Mouse (Mus musculus) thymus, postnatal 4 days (tissue): ENCODE data around the gene C9.

Experiments
- DNase-seq: peaks from one replicate; pipeline ENCODE4 v3.0.0; 2021

The C9 gene

GRCm38 (mm10) chr15:6492386-6492785, 47.3 kb downstream of the C9 start:
- DNase-seq, result no peak

DNA sequence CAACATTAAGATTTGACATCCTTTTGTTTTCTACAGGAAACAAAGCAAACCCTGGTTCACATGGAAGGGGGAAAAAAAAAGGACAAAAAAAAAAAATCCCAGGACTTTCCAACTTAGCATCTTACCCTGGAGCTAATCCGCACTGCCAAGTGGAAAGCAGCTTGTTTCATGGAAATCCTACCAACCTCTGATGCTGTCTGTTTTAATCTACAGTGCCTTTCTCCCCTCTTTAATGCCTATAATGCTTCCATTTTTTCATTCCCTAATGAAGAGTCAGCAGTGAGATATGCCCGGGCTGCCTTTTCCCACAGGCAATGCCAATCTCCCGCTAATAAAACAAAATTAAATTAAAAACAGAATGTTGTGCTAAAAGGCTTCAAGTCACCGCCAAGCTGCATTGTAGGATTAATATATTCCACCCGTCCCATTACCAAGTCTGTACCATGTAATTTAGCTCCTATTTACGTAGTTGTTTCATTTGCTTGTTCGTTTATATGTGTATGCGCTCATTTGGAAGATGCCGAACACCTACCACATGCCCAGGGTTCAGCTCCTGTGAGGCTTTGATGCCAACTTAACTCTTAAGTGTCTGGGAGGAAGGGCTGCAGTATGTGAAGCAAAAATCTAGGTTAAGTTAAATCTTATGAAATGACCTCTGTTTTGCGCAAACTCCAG, 53.4 kb downstream of the C9 start:
- DNase-seq, result no peak

DNA sequence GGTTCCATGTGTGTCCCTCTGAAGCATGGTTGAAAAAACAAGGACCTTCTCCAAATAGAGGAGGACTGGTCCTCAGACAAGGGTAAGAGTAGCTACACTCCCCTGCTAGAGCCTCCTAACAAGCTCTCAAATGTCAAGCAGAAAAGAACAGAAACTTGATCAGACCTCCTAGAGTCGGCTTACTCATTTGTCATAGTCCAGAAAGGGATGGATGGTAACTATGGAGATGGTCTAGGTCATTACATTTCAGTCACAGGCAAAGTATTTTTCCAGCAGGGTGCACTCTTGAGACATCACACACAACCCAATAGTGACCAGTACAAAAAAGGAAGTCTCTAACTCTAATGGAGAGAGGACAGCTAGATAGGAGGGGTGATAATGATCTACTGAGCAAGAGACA, 55.7 kb downstream of the C9 start:
- DNase-seq, result no peak

GRCm38 (mm10) chr15:6517525-6517924, 72.4 kb downstream of the C9 start:
- DNase-seq, result no peak

- DNase-seq, result no peak
Measured at GRCm38 (mm10) chr15:6519417-6520255, 74.5 kb downstream of the C9 start.

GRCm38 (mm10) chr15:6520505-6521155, 75.5 kb downstream of the C9 start:
- no peak for DNase-seq

DNA sequence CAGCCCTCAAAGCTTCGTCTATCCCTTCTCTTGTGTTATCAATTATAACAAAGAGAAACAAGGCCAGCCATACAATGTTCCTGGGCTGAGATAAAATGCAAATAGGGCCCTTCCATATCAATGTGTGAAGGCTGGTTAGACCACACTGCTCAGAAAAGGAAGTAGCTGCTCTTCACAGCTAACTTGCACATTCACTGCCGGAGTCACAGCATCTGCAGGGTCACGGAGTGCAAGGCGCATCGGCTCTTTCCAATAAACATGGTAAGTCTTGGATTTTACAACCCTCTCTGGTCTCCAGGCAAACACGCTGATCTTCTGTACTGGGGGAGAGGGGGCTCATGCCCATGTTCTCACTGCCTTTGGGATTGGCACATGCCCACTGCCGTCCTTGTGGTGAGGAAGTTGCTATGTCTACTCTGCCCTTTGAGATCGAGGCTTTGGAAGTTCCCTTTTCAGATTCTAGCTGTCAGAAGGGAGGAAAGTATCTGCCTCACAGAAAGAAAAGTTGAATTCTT, 77.6 kb downstream of the C9 start, which contains the start of gene Fyb:
Gene Fyb, plus strand, starts transcription at position 201 of the 515 bp plus-strand sequence.
- DNase-seq, result peak; percentile 35

DNA sequence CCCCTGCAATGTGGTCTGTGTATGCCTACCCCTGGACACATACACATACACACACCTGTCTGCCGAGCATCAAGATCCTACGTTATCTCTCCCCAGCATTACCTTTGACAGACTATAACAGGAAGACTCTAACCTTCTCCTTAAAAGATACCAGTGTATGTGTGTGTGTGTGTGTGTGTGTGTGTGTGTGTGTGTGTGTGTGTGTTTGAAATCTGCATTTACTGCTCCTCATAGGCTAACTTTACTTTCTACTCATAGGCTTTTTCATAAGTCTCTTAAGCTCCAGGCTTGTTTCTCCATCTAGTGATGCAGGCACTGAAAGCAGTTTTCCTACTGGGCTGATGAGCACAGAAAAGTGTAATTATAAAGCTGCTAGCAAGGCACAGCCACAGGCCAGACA, 79.7 kb downstream of the C9 start:
- DNase-seq, result no peak

GRCm38 (mm10) chr15:6525386-6525785, 80.3 kb downstream of the C9 start:
- no peak for DNase-seq

DNA sequence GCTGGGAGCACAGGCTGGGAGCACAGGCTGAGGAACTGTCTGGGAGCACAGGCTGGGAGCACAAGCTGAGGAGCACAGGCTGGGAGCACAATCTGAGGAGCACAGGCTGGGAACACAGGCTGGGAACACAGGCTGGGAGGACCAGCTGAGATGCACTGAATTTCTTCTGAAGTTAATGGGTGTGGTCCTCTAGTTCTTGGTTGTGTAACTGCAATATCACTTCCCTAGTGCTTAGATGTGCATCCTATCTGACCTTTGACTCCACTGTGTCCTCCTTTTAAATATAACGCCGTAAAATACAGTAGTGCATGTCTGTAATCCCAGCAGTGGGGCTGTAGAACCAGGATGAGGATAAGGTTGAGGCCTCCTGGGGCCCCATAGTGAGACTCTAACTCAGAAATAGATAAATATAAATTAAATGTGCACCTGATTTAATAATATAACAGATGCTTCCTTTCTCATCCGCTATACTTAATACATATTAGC, 88.8 kb downstream of the C9 start:
- no peak for DNase-seq

- DNase-seq, result no peak
Measured at GRCm38 (mm10) chr15:6534592-6534991, 89.5 kb downstream of the C9 start.

GRCm38 (mm10) chr15:6539639-6540338, 94.7 kb downstream of the C9 start:
- no peak for DNase-seq
